Mouse (Mus musculus) urinary bladder, adult 18-20 months (tissue): ENCODE measurements around the gene Smc3.
A peak's percentile ranks its signal among the peaks of the same experiment; 100 is the strongest.
"Not testable (repeated sequence)": the region's sequence is repeated elsewhere in the genome, so short reads cannot be mapped to it uniquely, and the experiment has no call there.

Experiments
- DNase-seq, 2 experiments: peaks; one replicate each; pipeline ENCODE4 v3.0.0; 2022; ENCODE audit warnings: low spot score in 2 of 2, mixed read lengths in 2 of 2

Gene Smc3

GRCm38 (mm10) chr19:53576061-53576460 is 24.1 kb upstream of the Smc3 start:
- no peak for DNase-seq

- DNase-seq, result no peak
These were observed 23.0 kb upstream of the Smc3 start for GRCm38 (mm10) chr19:53577025-53577800.

GRCm38 (mm10) chr19:53578597-53579252 is 21.5 kb upstream of the Smc3 start:
- DNase-seq, result peak in 1 of 2 experiments; percentile 27

GRCm38 (mm10) chr19:53580271-53580670 is 19.9 kb upstream of the Smc3 start:
- DNase-seq, result not testable (repeated sequence)

- not testable (repeated sequence) for DNase-seq
These were observed 12.5 kb upstream of the Smc3 start for GRCm38 (mm10) chr19:53587686-53588085.

- DNase-seq, result not testable (repeated sequence)
These were observed 11.2 kb upstream of the Smc3 start, which contains the start of gene Nutf2-ps1 for GRCm38 (mm10) chr19:53588968-53589367. Nutf2-ps1 (minus strand) TSS chr19:53589068.

- no peak for DNase-seq
These were observed 3.3 kb upstream of the Smc3 start for GRCm38 (mm10) chr19:53596723-53597474.

- peak; percentile 34 to 67 for DNase-seq
These were observed 558 bp downstream of the Smc3 start for GRCm38 (mm10) chr19:53600549-53601362.

GRCm38 (mm10) chr19:53601363-53601655 is 1.1 kb downstream of the Smc3 start:
- no peak for DNase-seq

GRCm38 (mm10) chr19:53608921-53609320 is 8.7 kb downstream of the Smc3 start:
- DNase-seq, result no peak

GRCm38 (mm10) chr19:53621681-53622080 is 21.5 kb downstream of the Smc3 start:
- no peak for DNase-seq

- DNase-seq, result no peak
These were observed 37.8 kb downstream of the Smc3 start for GRCm38 (mm10) chr19:53638041-53638440.

- no peak for DNase-seq
These were observed 38.5 kb downstream of the Smc3 start for GRCm38 (mm10) chr19:53638727-53639126.

GRCm38 (mm10) chr19:53644020-53644595 is 43.9 kb downstream of the Smc3 start:
- no peak for DNase-seq

- no peak for DNase-seq
These were observed 47.1 kb downstream of the Smc3 start for GRCm38 (mm10) chr19:53647301-53647700.

- DNase-seq, result no peak
These were observed 47.9 kb downstream of the Smc3 start for GRCm38 (mm10) chr19:53648056-53648455.

GRCm38 (mm10) chr19:53648802-53649236 is 48.6 kb downstream of the Smc3 start:
- DNase-seq, result peak; percentile 32 to 39

GRCm38 (mm10) chr19:53649361-53649760 is 49.2 kb downstream of the Smc3 start:
- no peak for DNase-seq

GRCm38 (mm10) chr19:53649802-53650201 is 49.6 kb downstream of the Smc3 start:
- DNase-seq, result no peak

GRCm38 (mm10) chr19:53650921-53651320 is 50.7 kb downstream of the Smc3 start:
- DNase-seq, result no peak

GRCm38 (mm10) chr19:53652267-53652666 is 52.1 kb downstream of the Smc3 start:
- no peak for DNase-seq
